Mouse (Mus musculus): ENCODE data around the gene Art1.

GRCm38 (mm10) chr7:102137898-102138297 is 36.4 kb downstream of the Art1 start:
- no peak for TF ChIP-seq CTCF (IDR thresholded peaks at IDR 0.05; ENCODE audit: control insufficient read depth, insufficient read depth, insufficient replicate concordance, low read depth, low read length)
- no peak for TF ChIP-seq POLR2A (IDR thresholded peaks at IDR 0.05; ENCODE audit: control insufficient read depth, low read depth, low read length)

Measured in testis, adult 2 months (tissue).